Mouse (Mus musculus) left cerebral cortex, postnatal 4 days (tissue): ENCODE results near the gene Rgs1. TPM values are rescaled to one million over a fixed set of nuclear protein-coding genes. Genes with fewer than 3 reads are reported as not detected.

Experiments
- DNase-seq: peaks from one replicate; pipeline ENCODE4 v3.0.0-alpha.2; 2022
- intact Hi-C: fragments of 180-260 bp; cut with DNase I; formaldehyde crosslinking; loops from one replicate; pipeline ENCODE4 v1.15.1; 2025
- total RNA-seq, 2 experiments: library from RNA; stranded (reverse); gene quantifications; 2 replicates each; pipeline ENCODE4 v1.2.3; 2021

Rgs1 gene
- under 1 TPM in 1 of 2 experiments, not detected in 1; 0.22 TPM for total RNA-seq

GRCm38 (mm10) chr1:144248923-144249322 lies at the start of gene Rgs1:
Rgs1 (minus strand) TSS chr1:144249242.
- intact Hi-C loops = no loop called here

GRCm38 (mm10) chr1:144283020-144284014 lies 34.3 kb upstream of the Rgs1 start:
- intact Hi-C loops = no loop called here
- no peak for DNase-seq

More at GRCm38 (mm10) chr1:144248923-144249322, at the start of gene Rgs1:
- DNase-seq = no peak

DNA sequence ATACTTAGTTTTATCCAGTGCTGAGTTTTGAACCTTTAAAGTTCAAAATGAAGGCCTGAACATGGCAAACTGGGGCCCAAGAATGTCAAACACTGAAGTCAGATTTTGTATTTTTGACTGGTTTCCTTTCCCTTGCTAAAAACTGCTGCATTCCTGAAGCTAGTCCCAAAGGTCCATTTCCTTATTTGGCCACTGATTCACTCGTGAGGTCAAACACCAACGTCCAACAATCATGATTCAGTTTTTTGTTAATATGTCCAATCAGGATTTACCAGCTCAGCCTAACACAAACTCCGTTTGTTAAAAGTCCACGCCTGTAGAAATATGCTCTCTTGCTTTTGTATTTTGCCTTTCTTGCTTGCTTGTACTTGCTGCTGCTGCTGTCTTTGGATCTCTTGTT lies 31.0 kb upstream of the Rgs1 start:
- intact Hi-C loops = no loop called here
- DNase-seq = no peak

GRCm38 (mm10) chr1:144272991-144273390 lies 23.9 kb upstream of the Rgs1 start:
- DNase-seq = no peak
- intact Hi-C loops = no loop called here

GRCm38 (mm10) chr1:144269112-144269511 lies 20.1 kb upstream of the Rgs1 start:
- DNase-seq = no peak
- intact Hi-C loops = no loop called here

DNA sequence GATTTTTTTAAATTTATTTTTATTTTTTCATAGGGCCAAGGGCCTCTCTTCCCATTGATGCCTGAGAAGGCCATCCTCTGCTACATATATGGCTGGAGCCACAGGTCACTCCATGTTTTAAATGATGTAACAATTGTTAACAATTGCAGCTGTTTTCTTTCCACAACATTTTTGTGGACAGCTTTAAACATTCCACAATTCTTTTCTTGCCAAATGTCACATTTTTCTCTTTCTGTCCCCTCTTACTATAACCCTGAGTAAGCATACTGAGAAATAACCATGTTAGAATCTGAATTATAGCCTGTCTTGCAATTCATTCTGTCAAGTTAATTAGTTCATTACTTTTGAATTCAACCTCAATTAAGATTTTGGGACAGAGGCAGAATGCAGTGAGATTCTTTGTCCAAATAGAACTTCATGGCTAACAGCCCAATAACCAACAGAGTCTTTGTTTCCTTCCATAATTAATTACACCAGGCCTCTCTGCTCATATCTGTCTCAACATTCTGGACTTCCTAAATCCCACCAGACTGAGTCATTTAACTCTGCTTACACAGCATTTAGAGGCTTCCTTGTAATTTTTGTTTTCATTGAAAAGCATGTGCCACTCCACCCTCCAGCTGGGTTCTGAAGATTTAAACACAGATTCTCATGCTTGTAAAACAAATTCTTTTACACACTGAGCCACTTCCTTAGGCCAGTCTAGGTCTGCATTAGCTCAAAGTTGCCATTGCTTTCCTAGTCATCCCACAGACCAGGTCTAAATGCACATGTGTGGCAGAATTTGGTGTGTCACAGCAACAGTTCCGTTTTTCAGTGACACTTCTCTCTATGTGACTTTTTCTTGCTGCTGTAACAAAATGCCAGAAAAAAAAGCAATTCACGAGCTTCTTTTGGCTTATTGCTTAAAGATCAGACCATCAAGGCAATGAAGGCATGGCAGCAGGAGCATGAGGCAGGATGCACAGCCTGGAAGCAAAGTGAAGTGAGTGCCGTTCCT lies 18.7 kb upstream of the Rgs1 start:
- intact Hi-C loops = no loop called here
- no peak for DNase-seq

GRCm38 (mm10) chr1:144264000-144264399 lies 15.0 kb upstream of the Rgs1 start:
- DNase-seq = no peak
- intact Hi-C loops = no loop called here

GRCm38 (mm10) chr1:144262008-144262407 lies 13.0 kb upstream of the Rgs1 start:
- no peak for DNase-seq

DNA sequence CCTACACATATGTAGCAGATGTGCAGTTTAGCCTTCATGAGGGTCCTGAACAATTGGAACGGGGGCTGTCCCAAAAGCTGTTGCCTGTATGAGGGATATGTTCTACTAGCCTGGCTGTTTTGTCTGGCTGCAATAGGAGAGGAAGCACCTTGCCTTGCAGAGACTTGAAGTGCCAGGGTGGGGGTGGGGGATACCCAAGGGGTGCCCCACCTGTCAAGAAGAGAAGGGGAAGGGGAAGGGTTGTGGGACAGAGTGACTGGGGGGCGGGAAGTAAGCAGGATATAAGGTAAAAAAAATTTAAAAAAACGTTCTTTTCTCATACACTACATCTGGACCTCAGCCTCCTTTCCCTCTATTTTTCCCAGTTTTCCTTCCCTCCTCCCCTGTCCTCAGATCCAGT lies 9.7 kb upstream of the Rgs1 start:
- intact Hi-C loops = no loop called here
- no peak for DNase-seq

More at GRCm38 (mm10) chr1:144262008-144262407, 13.0 kb upstream of the Rgs1 start:
- intact Hi-C loops = no loop called here

- DNase-seq = no peak
Observed at GRCm38 (mm10) chr1:144256556-144257331, 7.7 kb upstream of the Rgs1 start.

GRCm38 (mm10) chr1:144248206-144248605 lies 836 bp downstream of the Rgs1 start:
- intact Hi-C loops = no loop called here
- no peak for DNase-seq

More at GRCm38 (mm10) chr1:144256556-144257331, 7.7 kb upstream of the Rgs1 start:
- intact Hi-C loops = no loop called here

- DNase-seq = no peak
- intact Hi-C loops = no loop called here
Observed at GRCm38 (mm10) chr1:144247382-144247781, 1.7 kb downstream of the Rgs1 start.

- DNase-seq = peak; percentile 1
- intact Hi-C loops = no loop called here
Observed at GRCm38 (mm10) chr1:144243511-144243910, 5.5 kb downstream of the Rgs1 start.

GRCm38 (mm10) chr1:144239195-144239594 lies 9.8 kb downstream of the Rgs1 start:
- no peak for DNase-seq
- intact Hi-C loops = no loop called here

DNA sequence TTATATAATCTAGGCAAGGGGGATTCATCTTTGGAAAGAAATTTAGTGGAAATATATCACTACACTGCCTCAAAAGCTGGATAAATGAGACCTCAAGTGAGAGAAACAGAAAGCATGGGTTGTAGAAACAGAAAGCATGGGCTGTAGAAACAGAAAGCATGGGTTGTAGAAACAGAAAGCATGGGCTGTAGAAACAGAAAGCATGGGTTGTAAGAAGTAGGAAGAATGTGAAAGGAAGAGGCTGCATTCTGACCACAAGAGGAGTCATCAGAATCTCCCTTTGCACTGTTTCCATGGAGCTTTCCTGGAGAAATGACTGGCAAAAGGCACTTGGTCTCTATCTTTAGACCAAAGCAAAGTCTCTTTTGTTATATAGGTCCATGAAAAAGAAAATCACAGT lies 33.8 kb downstream of the Rgs1 start:
- intact Hi-C loops = no loop called here
- no peak for DNase-seq

GRCm38 (mm10) chr1:144210912-144211311 lies 38.1 kb downstream of the Rgs1 start:
- intact Hi-C loops = no loop called here
- no peak for DNase-seq

DNA sequence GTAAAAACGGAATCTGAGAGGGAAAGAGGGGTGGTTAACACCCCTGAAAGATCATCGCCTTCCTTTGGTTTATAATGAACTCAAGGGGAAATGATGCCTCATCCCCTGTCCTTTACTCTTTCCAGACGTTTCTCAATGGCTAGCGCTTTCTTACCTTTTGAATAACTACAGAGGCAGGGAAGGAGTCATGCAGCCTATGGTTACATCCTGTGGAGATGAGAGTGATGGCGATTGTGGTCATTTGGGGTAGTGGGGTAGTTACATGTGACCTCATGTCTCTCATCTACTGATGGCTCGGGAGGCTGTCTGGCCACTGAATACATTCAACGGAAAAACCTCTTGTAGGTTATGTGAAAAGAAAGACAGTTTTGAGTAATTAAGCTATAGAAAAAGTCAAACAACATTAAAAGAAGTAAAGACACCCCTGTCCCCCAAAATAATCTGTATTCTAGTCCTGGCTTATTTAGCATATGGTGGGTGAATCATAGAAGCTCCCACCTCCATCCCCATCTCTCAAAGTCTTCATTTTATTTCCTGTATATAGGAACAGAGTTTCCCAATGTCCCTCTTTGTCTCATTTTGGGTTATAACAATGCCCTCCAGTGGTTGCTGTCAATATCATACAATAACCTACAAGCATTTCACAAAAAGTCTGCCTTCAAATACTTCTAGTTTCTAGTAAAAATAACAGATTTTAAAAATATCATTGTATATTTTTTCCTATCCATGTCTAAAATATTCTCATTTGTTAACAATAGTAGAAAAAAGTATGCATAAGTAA lies 42.6 kb downstream of the Rgs1 start:
- DNase-seq = no peak
- intact Hi-C loops = no loop called here

- DNase-seq = no peak
- intact Hi-C loops = no loop called here
Observed at GRCm38 (mm10) chr1:144204766-144205165, 44.3 kb downstream of the Rgs1 start.

GRCm38 (mm10) chr1:144202939-144203338 lies 46.1 kb downstream of the Rgs1 start:
- no peak for DNase-seq
- intact Hi-C loops = no loop called here
